Mouse (Mus musculus) brain, embryonic 14.5 days (tissue): ENCODE measurements around the gene Cgnl1.

Experiments used
- CTCF ChIP-seq: fragments of 200-500 bp; IDR thresholded peaks from 2 replicates; pipeline ENCODE4 v1.5.1; 2012; ENCODE audit warnings: inconsistent platforms, mild to moderate bottlenecking, moderate library complexity, borderline replicate concordance; ENCODE audit not compliant: insufficient read depth, insufficient read length; ENCODE audit errors: extremely low read depth
- POLR2A ChIP-seq: fragments of 200-500 bp; IDR thresholded peaks from 2 replicates; pipeline ENCODE4 v1.6.1; 2012; ENCODE audit warnings: mild to moderate bottlenecking, inconsistent platforms, borderline replicate concordance; ENCODE audit not compliant: poor library complexity, insufficient read depth, insufficient read length, severe bottlenecking; ENCODE audit errors: extremely low read depth

GRCm38 (mm10) chr9:71670677-71671076 lies 100.7 kb downstream of the Cgnl1 start:
- TF ChIP-seq CTCF: no peak
- no peak for TF ChIP-seq POLR2A
